Mouse (Mus musculus) lung, embryonic 15.5 days (tissue): ENCODE measurements at regions not wholly inside any gene's neighbourhood (a gene's known extent, or its start where the extent isn't known, plus 50 kb on each side); places are given as distances from the start of the nearest gene placed in this dataset.

ENCODE experiments used
- ATAC-seq: fragments of 200-750 bp; cut with Nextera tagmentation; 2 replicates; pipeline ENCODE4 v1.8.0; 2017; ENCODE audit warnings: moderate number of reproducible peaks, borderline replicate concordance; ENCODE audit not compliant: low FRiP score, low TSS enrichment; ENCODE audit errors: extremely low read depth
- H3K27ac ChIP-seq: fragments of 300-500 bp; sonication (generic); 2 replicates; pipeline ENCODE4 v1.5.1; 2015; ENCODE audit warnings: moderate library complexity, mild to moderate bottlenecking, inconsistent platforms
- H3K27me3 ChIP-seq: fragments of 300-500 bp; sonication (generic); 2 replicates; pipeline ENCODE4 v1.6.1; 2015; ENCODE audit warnings: inconsistent platforms
- H3K36me3 ChIP-seq: fragments of 300-500 bp; sonication (generic); 2 replicates; pipeline ENCODE4 v1.6.1; 2015; ENCODE audit warnings: inconsistent platforms
- H3K4me1 ChIP-seq: fragments of 300-500 bp; sonication (generic); 2 replicates; pipeline ENCODE4 v1.6.1; 2015; ENCODE audit warnings: inconsistent platforms
- H3K4me2 ChIP-seq: fragments of 300-500 bp; sonication (generic); 2 replicates; pipeline ENCODE4 v1.6.1; 2015; ENCODE audit warnings: inconsistent platforms, mild to moderate bottlenecking, moderate library complexity
- H3K4me3 ChIP-seq: fragments of 300-500 bp; sonication (generic); 2 replicates; pipeline ENCODE4 v1.5.1; 2015; ENCODE audit warnings: mild to moderate bottlenecking, inconsistent platforms
- H3K9ac ChIP-seq: fragments of 300-500 bp; sonication (generic); 2 replicates; pipeline ENCODE4 v1.6.1; 2015; ENCODE audit warnings: inconsistent platforms
- H3K9me3 ChIP-seq: fragments of 300-500 bp; sonication (generic); 2 replicates; pipeline ENCODE4 v1.6.1; 2016; ENCODE audit warnings: inconsistent platforms
- WGBS: fragments of 180-500 bp; shearing (Covaris S2); methylation state at CpG from one replicate; pipeline ENCODE4 v1.1.7; 2015; 5-methylcytosine and 5-hydroxymethylcytosine counted together

GRCm38 (mm10) chr5:52309317-52310060 lies 54.1 kb upstream of the Sod3 start:
- ATAC-seq: no peak
- Histone ChIP-seq H3K36me3 (no peaks in the 10 kb centered on the region), H3K4me3 (no peak overlapping the region), H3K9ac (no peak overlapping the region), H3K9me3 (no peaks in the 10 kb centered on the region), H3K27ac (no peak overlapping the region), H3K4me1 (no peaks in the 10 kb centered on the region), H3K4me2 (no peak overlapping the region), H3K27me3 (no peaks in the 10 kb centered on the region)
- WGBS: 71% methylated on average over 11 of the region's 11 CpGs

GRCm38 (mm10) chr5:52296303-52296702 lies 67.3 kb upstream of the Sod3 start:
- H3K36me3 ChIP-seq: no peaks in the 10 kb centered on the region
- no peak overlapping the region for H3K9ac ChIP-seq
- no peak for ATAC-seq
- H3K4me3 ChIP-seq: no peak overlapping the region
- no peak overlapping the region for H3K4me2 ChIP-seq
- H3K27ac ChIP-seq: no peak overlapping the region
- WGBS: 70% methylated on average over 3 of the region's 3 CpGs
- H3K9me3 ChIP-seq: no peaks in the 10 kb centered on the region
- no peaks in the 10 kb centered on the region for H3K27me3 ChIP-seq
- no peaks in the 10 kb centered on the region for H3K4me1 ChIP-seq

GRCm38 (mm10) chr5:52294466-52294865 lies 69.1 kb upstream of the Sod3 start:
- no peak overlapping the region for H3K9ac ChIP-seq
- no peak overlapping the region for H3K4me3 ChIP-seq
- no peak for ATAC-seq
- no peaks in the 10 kb centered on the region for H3K9me3 ChIP-seq
- no peaks in the 10 kb centered on the region for H3K36me3 ChIP-seq
- H3K27me3 ChIP-seq: no peaks in the 10 kb centered on the region
- 57% methylated on average over 8 of the region's 8 CpGs for WGBS
- H3K4me1 ChIP-seq: no peaks in the 10 kb centered on the region
- H3K4me2 ChIP-seq: no peak overlapping the region
- H3K27ac ChIP-seq: no peak overlapping the region

- Histone ChIP-seq H3K4me3 (no peak overlapping the region), H3K4me1 (no peaks in the 10 kb centered on the region), H3K27ac (no peak overlapping the region), H3K4me2 (no peak overlapping the region), H3K27me3 (no peaks in the 10 kb centered on the region), H3K36me3 (no peaks in the 10 kb centered on the region), H3K9me3 (no peaks in the 10 kb centered on the region), H3K9ac (no peak overlapping the region)
- WGBS: 96% methylated on average over 1 of the region's 1 CpGs
- no peak for ATAC-seq
Measured at GRCm38 (mm10) chr5:52288319-52288718, 75.3 kb upstream of the Sod3 start.

GRCm38 (mm10) chr5:52280871-52281270 lies 82.7 kb upstream of the Sod3 start:
- Histone ChIP-seq H3K36me3 (no peaks in the 10 kb centered on the region), H3K4me1 (no peaks in the 10 kb centered on the region), H3K9me3 (no peaks in the 10 kb centered on the region), H3K9ac (no peak overlapping the region), H3K4me2 (no peak overlapping the region), H3K27me3 (no peaks in the 10 kb centered on the region), H3K27ac (no peak overlapping the region), H3K4me3 (no peak overlapping the region)
- no peak for ATAC-seq
- WGBS: 90% methylated on average over 2 of the region's 2 CpGs

GRCm38 (mm10) chr5:52278111-52278510 lies 85.5 kb upstream of the Sod3 start:
- Histone ChIP-seq H3K9ac (no peak overlapping the region), H3K27ac (no peak overlapping the region), H3K4me2 (no peak overlapping the region), H3K27me3 (no peaks in the 10 kb centered on the region), H3K4me1 (no peaks in the 10 kb centered on the region), H3K9me3 (no peaks in the 10 kb centered on the region), H3K4me3 (no peak overlapping the region), H3K36me3 (no peaks in the 10 kb centered on the region)
- WGBS: 79% methylated on average over 5 of the region's 5 CpGs
- no peak for ATAC-seq

GRCm38 (mm10) chr5:52263214-52263613 lies 72.9 kb upstream of the Dhx15 start:
- ATAC-seq: no peak
- Histone ChIP-seq H3K4me2 (no peak overlapping the region), H3K4me1 (no peaks in the 10 kb centered on the region), H3K36me3 (no peaks in the 10 kb centered on the region), H3K27ac (no peak overlapping the region), H3K4me3 (no peak overlapping the region), H3K27me3 (no peaks in the 10 kb centered on the region), H3K9ac (no peak overlapping the region), H3K9me3 (no peaks in the 10 kb centered on the region)
- 62% methylated on average over 11 of the region's 11 CpGs for WGBS

GRCm38 (mm10) chr5:52258075-52258474 lies 67.8 kb upstream of the Dhx15 start:
- 87% methylated on average over 2 of the region's 2 CpGs for WGBS
- ATAC-seq: no peak

GRCm38 (mm10) chr5:52254602-52255071 lies 64.3 kb upstream of the Dhx15 start:
- Histone ChIP-seq H3K4me3 (0 out of 2 replicates have a peak overlapping the region, but pooled peaks have one; percentile 5), H3K27me3 (no peaks in the 10 kb centered on the region), H3K4me1 (no peaks in the 10 kb centered on the region), H3K27ac (no peak overlapping the region), H3K36me3 (no peaks in the 10 kb centered on the region), H3K9ac (no peak overlapping the region), H3K4me2 (peak overlapping the region; percentile 38), H3K9me3 (no peaks in the 10 kb centered on the region)
- peak; percentile 77 for ATAC-seq
- WGBS: 28% methylated on average over 14 of the region's 14 CpGs

More at GRCm38 (mm10) chr5:52258075-52258474, 67.8 kb upstream of the Dhx15 start:
- Histone ChIP-seq H3K27me3 (no peaks in the 10 kb centered on the region), H3K9ac (no peak overlapping the region), H3K4me2 (no peak overlapping the region), H3K27ac (no peak overlapping the region), H3K4me1 (no peaks in the 10 kb centered on the region), H3K9me3 (no peaks in the 10 kb centered on the region), H3K36me3 (no peaks in the 10 kb centered on the region), H3K4me3 (no peak overlapping the region)

GRCm38 (mm10) chr5:52249804-52250203 lies 59.5 kb upstream of the Dhx15 start:
- Histone ChIP-seq H3K27me3 (no peaks in the 10 kb centered on the region), H3K4me3 (no peak overlapping the region), H3K9ac (no peak overlapping the region), H3K36me3 (no peaks in the 10 kb centered on the region), H3K4me1 (no peaks in the 10 kb centered on the region), H3K9me3 (no peaks in the 10 kb centered on the region), H3K27ac (no peak overlapping the region), H3K4me2 (no peak overlapping the region)
- ATAC-seq: no peak
- WGBS: 69% methylated on average over 7 of the region's 7 CpGs

GRCm38 (mm10) chr5:52243931-52244330 lies 53.6 kb upstream of the Dhx15 start:
- H3K9ac ChIP-seq: no peak overlapping the region
- ATAC-seq: no peak
- H3K4me2 ChIP-seq: no peak overlapping the region
- H3K4me1 ChIP-seq: no peaks in the 10 kb centered on the region
- no peak overlapping the region for H3K27ac ChIP-seq
- H3K9me3 ChIP-seq: no peaks in the 10 kb centered on the region
- H3K36me3 ChIP-seq: no peaks in the 10 kb centered on the region
- no peak overlapping the region for H3K4me3 ChIP-seq
- WGBS: 61% methylated on average over 4 of the region's 4 CpGs
- no peaks in the 10 kb centered on the region for H3K27me3 ChIP-seq

GRCm38 (mm10) chr5:52242414-52242813 lies 52.1 kb upstream of the Dhx15 start:
- Histone ChIP-seq H3K4me2 (no peak overlapping the region), H3K4me3 (no peak overlapping the region), H3K9me3 (no peaks in the 10 kb centered on the region), H3K4me1 (peaks cover 11% of the 10 kb centered on the region), H3K27ac (no peak overlapping the region), H3K9ac (no peak overlapping the region), H3K36me3 (no peaks in the 10 kb centered on the region), H3K27me3 (no peaks in the 10 kb centered on the region)
- no peak for ATAC-seq
- 70% methylated on average over 2 of the region's 2 CpGs for WGBS
